Mouse (Mus musculus): ENCODE measurements at regions not wholly inside any gene's neighbourhood (a gene's known extent, or its start where the extent isn't known, plus 50 kb on each side); places are given as distances from the start of the nearest gene placed in this dataset.

- DNase-seq = no peak
Measured at GRCm38 (mm10) chr8:86428998-86429651, 151.4 kb downstream of the Abcc12 start.

- DNase-seq = no peak
Measured at GRCm38 (mm10) chr8:86428131-86428530, 152.4 kb downstream of the Abcc12 start.

GRCm38 (mm10) chr8:86426056-86426455 lies 154.4 kb downstream of the Abcc12 start:
- DNase-seq = peak; percentile 55

GRCm38 (mm10) chr8:86425382-86425781 lies 155.1 kb downstream of the Abcc12 start:
- no peak for DNase-seq

GRCm38 (mm10) chr8:86419059-86419651 lies 161.3 kb downstream of the Abcc12 start:
- DNase-seq = no peak

- DNase-seq = no peak
Measured at GRCm38 (mm10) chr8:86418414-86418981, 162.0 kb downstream of the Abcc12 start.

GRCm38 (mm10) chr8:86415208-86415607 lies 165.3 kb downstream of the Abcc12 start:
- no peak for DNase-seq

GRCm38 (mm10) chr8:86411232-86411631 lies 169.3 kb downstream of the Abcc12 start:
- no peak for DNase-seq

GRCm38 (mm10) chr8:86406196-86406595 lies 174.3 kb downstream of the Abcc12 start:
- peak; percentile 86 for DNase-seq

GRCm38 (mm10) chr8:86403434-86403833 lies 177.1 kb downstream of the Abcc12 start:
- no peak for DNase-seq

- no peak for DNase-seq
Measured at GRCm38 (mm10) chr8:86401946-86402345, 178.5 kb downstream of the Abcc12 start.

- DNase-seq = no peak
Measured at GRCm38 (mm10) chr8:86395121-86395520, 185.4 kb downstream of the Abcc12 start.

- DNase-seq = no peak
Measured at GRCm38 (mm10) chr8:86393835-86394234, 186.7 kb downstream of the Abcc12 start.

GRCm38 (mm10) chr8:86393374-86393773 lies 187.1 kb downstream of the Abcc12 start:
- DNase-seq = no peak

GRCm38 (mm10) chr8:86390715-86391114 lies 189.8 kb downstream of the Abcc12 start:
- DNase-seq = no peak

- no peak for DNase-seq
Measured at GRCm38 (mm10) chr8:86389690-86390671, 190.5 kb downstream of the Abcc12 start.

- DNase-seq = no peak
Measured at GRCm38 (mm10) chr8:86385236-86385635, 195.2 kb downstream of the Abcc12 start.

- DNase-seq = no peak
Measured at GRCm38 (mm10) chr8:86381977-86382376, 198.5 kb downstream of the Abcc12 start.

GRCm38 (mm10) chr8:86368062-86368461 lies 212.4 kb downstream of the Abcc12 start:
- DNase-seq = no peak

GRCm38 (mm10) chr8:86366636-86367035 lies 213.8 kb downstream of the Abcc12 start:
- no peak for DNase-seq

GRCm38 (mm10) chr8:86365726-86366125 lies 214.8 kb downstream of the Abcc12 start:
- peak; percentile 53 for DNase-seq

- no peak for DNase-seq
Measured at GRCm38 (mm10) chr8:86364898-86365297, 215.6 kb downstream of the Abcc12 start.

GRCm38 (mm10) chr8:86360283-86360682 lies 220.2 kb downstream of the Abcc12 start:
- no peak for DNase-seq

Data from cerebellum, adult 9-11 months (tissue).